Mouse (Mus musculus): ENCODE data around the gene Nfia.

Nfia gene

DNA sequence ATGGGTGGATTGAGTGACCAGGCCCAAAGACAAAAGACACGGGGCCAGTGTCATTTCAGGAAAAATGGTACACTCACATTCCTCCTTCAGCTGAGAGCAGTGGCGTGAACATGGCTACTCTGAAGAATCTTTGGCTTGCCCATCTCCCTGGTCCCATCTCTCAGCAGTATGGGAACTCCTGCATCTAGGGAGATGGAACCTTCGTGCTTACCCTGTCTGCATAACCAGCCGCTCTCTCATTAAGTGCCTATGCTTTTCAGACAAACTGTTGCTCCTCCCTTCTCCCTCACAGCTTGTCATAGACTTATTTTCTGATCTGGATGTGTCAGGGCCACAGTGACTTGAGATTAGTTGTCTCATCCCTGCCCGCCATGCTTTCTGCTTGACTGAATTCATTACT lies 174.9 kb downstream of the Nfia start:
- no peak for DNase-seq (ENCODE audit: low spot score in 2 of 2)

DNA sequence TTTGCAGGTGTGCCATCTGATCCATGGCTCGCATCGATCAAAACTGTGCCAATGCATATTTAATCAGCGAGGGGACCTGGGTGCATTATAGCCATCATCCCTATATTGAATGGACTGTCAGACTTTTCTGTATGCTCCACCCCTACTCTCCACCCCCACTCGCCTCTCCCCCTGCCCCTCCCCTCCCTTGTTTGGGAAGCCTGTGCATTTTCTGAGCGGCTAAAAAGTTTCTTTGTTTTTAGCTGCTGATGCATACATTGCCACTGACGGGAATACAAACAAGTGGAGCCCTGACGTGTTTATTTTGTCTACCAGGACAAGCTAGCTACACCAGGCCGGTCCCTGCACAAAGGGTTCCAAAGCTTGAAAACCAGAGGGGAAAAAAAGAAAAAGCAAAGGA lies 175.7 kb downstream of the Nfia start:
- DNase-seq (ENCODE audit: low spot score in 2 of 2) = no peak

DNA sequence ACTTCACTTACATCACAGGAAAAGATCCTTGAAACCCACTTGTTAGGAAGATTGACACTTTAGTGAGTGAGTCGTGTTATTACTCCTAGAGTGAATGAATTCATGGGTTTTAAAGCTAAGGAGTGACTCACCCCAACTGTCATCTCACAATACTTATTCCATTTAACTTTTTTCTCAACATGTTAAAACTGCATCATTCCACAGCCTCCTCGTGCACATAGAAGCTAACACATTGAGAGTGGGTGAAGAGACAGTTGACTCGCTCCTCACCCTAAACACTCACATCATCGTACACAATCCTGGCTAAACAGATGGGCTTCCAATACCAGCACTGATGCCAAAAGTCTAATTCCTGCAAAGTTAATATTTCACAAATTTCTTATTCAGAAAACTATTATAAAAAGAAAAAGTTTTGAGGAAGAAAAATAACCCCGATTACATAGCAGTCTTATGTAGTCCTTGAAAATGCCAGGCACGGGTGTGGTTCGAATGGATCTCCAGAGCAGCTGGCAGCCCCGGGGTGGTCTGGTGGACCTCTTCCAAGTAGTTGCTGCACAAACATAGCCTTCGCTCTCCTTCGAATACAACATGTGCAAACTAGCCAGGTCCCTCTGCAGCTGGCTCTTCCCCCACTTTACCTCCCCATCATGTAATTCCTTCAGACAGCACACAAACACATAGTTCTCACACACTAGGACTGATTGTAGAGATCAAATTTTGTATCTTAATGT lies 178.0 kb downstream of the Nfia start:
- DNase-seq (ENCODE audit: low spot score in 2 of 2) = peak in 1 of 2 experiments; percentile 28

DNA sequence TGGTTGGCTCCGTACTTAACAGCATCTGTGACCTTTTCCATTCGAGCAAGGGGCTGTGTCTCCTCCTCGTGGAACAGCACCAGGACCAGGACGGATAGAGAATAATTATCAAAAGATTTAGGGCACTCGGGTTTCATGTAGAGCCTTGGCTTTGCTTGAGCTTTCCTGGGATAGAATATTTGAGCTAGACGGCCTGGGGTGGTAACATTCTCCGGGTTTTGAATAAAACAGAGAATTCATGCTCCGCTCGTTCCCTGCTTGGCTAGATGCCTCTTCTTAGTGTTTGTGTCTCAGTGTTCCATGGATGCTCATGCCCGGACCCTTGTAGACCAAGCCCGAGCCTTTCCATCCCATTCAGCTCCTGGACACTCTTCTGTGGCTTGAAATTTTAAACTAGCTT lies 181.4 kb downstream of the Nfia start:
- no peak for DNase-seq (ENCODE audit: low spot score in 2 of 2)

DNA sequence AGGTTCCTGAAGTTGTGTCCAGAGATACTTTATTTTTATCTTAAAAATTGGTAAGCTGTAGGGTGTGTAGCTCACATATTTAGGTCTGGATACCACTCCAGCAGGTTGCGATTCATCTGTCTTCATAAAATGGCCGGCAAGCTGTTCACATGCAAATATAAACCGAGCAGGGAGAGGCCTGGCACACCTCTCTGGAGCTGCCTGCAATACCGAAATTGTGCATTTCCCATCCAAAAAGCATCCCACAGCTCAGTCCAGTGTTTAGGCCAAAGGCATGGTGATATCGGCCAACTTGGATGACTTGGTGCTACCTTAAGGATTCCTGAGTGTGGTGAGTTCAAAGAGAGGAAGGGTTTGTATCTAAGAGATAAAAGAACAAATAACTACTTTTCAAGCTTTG lies 185.6 kb downstream of the Nfia start:
- DNase-seq (ENCODE audit: low spot score in 2 of 2) = no peak

DNA sequence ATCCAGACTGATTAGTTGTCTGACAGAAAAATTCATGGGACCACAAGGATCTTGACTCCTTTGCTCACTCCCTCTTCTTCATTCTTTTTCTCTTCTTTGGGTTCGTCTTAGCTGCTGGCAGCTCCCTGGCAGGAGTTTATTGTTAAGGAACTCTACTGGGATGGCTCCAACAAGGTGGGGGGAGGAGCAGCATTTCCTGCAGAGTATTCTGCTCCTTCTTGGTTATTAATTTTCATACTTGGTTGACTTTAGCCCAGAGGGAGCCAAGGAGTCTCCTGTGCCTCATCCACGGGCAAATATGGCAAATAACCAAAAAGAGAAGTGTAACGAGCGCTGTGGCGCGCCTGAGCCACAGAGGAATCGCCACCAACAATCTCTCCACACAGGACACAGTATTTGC lies 190.3 kb downstream of the Nfia start:
- DNase-seq (ENCODE audit: low spot score in 2 of 2) = no peak

DNA sequence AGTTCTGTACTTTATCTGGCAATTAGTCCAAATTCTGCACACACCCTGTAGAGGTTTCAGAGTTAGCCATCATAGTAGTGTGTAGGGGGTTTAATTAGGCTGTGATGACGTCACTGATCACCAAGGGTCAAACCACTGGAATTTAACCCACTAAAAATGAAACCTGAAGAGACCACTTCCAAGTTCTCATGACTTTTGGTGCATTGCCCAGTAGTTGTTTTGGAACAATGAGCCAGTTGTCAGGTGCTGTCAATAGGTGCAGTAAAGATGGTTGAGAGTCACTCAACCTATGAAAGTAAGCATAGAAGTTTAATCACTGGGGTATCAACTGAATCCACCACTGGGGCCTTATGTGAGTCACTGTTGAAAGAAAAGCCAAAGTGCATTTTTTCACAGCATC lies 191.4 kb downstream of the Nfia start:
- no peak for DNase-seq (ENCODE audit: low spot score in 2 of 2)

DNA sequence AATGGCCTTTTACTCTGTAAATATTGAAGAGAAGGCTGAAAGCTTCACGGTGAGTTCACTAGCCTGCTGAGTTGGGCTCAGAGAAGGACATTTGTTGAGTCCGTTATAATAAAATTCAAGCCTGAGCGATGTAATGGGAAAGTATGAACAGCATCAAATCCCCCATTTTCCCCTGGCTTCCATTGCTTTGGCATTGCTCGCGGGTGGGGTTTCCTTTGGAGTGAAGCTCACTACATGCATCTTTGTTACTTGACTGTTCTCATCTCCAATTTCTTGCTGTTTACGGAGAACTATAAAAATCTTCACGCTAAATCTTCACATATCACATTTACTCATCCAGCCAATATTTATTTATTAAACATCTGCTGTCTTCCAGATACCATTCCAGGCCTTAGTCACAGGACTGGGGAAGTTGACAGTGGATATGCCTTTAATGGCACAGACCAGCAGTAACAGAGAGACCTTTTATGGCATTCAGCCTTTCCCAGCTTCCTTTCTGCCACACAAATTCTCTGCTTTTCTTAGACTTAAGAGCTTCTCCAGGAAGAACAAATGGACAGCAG lies 196.3 kb downstream of the Nfia start:
- DNase-seq (ENCODE audit: low spot score in 2 of 2) = no peak

DNA sequence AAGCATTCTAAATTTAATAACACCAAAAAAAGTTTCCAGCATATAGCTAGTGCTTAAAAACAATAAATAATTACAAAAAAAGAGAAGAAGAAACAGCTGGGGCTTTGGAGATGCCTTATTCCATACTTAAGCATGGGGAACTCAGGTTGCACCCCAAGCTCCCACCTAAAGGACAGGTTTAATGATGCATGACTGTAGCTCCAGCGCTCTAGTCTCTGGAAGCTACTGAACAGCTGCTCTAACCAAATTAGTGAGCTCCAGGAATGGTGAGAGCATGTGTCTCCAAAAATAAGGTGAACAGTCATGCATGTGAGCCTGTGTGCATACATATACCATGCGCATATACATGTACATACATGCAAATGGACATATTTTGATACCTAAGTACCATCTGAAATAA lies 200.5 kb downstream of the Nfia start:
- no peak for DNase-seq (ENCODE audit: low spot score in 2 of 2)

DNA sequence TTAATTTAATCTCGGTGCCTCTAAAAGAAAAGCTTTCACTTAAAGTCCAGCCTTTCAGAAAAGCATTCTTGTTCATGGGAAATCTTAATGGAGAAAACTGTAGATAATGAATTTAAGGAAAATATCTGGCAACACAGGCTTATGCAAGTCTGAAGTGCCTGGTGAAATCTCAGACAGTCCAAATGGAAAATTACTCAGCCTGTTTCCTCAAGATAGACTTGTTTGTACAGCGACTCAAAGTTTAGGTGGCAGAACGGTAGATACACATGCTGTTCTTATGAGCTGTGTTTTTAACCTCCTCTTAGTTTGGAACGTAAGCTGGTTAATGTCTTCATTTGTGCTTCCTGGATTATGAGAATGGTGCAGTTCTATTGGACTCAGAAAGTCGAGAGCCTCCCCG lies 201.5 kb downstream of the Nfia start:
- no peak for DNase-seq (ENCODE audit: low spot score in 2 of 2)

DNA sequence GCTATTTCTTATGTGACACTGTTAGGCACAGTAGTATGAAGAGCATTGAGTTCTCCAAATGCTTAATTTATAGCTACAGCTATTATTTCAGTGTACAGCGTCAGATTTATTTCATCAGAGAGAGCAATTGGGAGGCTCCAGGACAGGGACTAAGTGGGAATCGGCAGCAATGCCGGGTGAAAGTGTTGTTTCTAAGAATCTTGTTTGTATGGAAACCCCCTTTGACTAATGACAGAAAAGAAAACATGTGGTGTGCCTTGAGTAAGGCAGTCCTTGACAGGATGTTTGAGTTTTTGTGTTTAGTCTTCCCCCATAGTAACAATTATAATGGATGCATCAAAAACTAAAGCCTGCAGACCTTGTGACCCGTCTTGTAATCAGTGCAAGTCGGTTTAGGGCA lies 204.4 kb downstream of the Nfia start:
- no peak for DNase-seq (ENCODE audit: low spot score in 2 of 2)

DNA sequence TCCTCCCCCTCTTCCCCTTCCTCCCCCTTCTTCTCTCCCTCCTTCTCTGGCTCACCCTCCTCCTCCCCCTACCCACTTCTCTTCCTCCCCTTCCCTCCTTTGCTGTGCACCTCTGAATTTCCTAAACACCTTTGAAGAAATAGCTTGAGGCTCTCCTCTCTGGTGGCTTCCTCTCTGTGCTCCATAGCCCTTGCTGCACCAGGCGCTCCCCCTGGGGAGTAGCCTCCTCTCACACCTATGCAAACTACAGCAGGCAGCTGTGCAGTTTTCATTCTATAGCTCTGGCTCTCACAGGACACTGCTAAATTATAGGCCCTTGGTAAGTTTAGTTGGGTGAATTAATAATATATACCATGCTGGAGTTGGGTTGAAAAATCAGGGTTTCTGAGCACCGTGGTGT lies 211.8 kb downstream of the Nfia start:
- DNase-seq (ENCODE audit: low spot score in 2 of 2) = no peak

DNA sequence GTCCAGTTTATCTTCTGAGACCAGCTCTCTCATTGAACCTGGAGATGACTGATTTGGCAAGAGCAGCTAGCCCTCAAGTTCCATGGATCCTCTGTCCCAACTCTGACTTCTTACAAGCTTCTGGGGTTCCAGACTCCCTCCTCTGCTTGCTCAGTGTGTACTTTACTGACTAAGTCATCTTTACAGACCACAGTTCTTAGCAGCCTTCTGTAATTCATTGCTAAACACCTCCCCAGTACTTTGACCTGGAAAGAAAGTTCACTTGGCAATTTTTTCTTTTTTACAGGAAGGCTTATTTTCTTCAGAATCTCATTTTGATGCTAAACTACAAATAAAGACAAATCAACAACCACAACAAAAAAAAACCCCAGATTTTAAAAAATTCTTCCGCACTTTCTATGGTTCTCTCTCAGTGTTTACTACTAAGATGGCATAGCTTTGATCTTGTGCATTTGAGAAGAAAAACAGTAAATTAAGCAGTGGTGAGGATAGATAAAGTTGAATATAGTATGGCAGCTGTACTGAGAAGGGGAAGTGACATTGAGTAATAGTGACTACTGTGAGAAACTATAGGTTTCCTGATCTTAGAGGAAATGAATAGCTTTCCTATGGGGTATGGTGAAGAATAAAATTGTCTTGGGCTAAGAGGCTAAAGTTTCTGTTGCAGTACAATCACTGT lies 213.7 kb downstream of the Nfia start:
- DNase-seq (ENCODE audit: low spot score in 2 of 2) = no peak

DNA sequence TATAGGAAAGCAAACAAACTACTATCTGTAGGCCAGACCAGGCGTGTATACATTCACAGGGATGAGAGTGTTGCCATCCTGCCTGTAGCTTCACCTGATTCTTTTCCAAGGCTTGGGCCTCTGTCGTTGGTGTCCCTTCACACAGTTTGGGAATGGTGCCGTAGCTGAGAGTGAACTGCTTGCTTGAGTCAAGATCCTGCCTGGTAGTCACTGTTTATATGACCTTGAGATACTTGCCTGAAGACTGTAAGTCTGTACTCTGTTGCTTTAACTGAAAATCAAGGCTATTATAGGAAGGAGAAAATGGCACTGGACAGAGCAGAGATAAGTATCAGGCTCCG lies 214.2 kb downstream of the Nfia start:
- no peak for DNase-seq (ENCODE audit: low spot score in 2 of 2)

DNA sequence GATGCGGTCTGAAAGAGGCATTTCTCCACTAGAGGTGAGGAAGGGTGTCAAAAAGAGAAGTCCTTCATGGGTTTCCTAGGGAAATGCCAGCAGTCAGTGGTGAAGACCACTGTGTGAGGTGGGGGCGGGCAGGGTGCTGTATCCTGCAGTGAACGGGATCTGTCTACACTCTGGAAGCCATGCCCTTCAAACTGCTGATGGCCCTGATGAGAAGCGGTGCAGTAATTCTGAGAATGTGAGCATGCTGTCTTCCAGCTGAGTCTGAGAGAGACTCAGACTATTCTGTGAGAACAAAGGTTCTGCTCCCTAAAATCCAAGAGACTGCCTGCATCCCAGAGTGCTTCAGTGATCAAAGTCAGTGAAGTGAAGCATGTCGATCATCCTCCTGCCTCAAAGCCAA lies 216.2 kb downstream of the Nfia start:
- DNase-seq (ENCODE audit: low spot score in 2 of 2) = no peak

DNA sequence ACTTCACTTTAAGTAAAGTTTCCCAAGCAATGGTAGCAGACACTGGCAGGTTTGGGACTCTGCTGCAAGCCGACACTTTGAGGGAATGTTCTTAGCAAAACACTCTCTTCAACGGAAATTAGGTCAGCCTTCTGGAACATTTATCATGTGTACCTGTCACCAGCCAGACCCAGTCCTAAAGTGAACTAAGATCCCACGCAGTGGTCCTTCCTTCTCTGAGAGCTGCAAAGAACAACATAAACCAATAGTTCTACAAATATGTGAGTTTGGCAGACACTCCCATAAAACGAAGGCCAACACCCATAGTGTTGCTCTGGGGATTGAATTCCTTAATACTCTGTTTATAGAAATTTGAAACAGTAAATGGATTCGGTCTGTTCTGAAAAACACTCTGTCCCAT lies 217.9 kb downstream of the Nfia start:
- no peak for DNase-seq (ENCODE audit: low spot score in 2 of 2)

DNA sequence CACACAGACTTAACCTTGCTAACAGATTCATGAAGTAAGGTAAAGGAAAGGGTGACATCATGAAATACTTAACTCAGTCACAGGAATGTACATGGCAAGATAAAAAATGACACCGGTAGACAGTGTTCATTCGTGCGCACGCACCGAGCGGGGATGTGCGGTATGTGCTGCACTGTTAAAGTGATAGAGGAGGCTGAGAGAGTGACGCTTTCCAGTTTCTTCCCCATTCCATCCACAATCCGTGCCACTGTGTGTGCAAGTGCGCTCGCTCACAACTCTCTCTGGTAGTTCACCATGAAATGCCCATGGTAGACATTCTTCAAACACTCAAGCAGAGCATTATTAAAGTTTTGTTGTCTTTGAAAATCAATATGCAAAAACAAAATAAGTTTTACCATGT lies 218.9 kb downstream of the Nfia start:
- DNase-seq (ENCODE audit: low spot score in 2 of 2) = no peak

DNA sequence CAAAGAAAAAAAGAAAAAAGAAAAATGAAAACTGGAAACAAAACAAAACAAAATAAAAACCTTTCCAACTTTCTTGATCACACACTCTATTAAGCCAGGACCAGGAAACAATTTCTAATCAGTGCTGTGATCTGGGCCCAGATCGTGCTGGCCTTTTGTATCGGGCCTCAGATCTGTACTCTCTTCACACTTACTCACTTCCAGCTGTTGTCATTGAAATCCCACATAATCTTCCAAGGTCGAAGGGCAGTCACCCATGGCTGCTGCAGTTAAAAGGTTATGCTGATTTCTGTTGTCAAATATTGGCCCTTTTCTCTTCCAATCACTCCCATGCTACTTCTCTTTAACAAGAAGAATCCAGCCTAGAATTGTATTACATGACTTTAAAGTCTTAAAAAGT lies 219.3 kb downstream of the Nfia start:
- no peak for DNase-seq (ENCODE audit: low spot score in 2 of 2)

DNA sequence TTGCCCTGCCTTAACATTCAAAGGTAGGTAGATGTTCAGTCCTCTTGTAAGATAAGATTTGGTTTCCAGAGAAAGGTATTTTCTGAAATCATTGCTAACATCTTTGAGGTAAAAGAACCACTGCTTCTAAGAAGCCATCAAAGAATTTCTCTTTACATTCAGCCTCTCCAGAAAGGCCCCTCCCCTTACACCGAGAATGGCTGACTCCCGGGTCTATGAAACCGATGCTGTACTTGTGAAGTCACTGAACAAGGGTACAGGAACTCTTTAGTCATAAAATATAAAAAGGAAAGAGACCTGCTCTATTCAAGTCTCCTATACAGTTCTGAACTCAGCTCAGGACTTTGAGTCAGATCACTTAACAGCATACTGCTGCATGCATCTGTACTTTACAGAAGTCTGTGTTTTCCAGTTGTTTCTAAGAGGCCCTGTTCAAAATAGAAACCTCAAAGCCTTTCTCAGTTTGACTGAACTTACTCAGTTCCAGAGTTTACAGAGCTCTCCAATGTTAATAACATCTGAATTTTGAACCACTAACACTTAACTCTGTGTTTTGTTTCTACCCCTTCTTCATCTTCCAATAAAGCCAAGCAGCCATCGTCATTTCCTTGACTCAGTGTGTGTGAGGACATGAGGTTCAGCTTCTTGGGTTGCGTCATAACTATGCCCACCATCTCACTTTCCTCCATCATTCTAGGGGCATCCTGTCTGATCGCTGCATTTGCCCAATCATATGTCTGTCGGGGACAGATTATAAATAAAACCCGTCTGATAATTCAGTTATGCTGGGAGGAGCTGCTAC lies 223.6 kb downstream of the Nfia start:
- DNase-seq (ENCODE audit: low spot score in 2 of 2) = no peak

DNA sequence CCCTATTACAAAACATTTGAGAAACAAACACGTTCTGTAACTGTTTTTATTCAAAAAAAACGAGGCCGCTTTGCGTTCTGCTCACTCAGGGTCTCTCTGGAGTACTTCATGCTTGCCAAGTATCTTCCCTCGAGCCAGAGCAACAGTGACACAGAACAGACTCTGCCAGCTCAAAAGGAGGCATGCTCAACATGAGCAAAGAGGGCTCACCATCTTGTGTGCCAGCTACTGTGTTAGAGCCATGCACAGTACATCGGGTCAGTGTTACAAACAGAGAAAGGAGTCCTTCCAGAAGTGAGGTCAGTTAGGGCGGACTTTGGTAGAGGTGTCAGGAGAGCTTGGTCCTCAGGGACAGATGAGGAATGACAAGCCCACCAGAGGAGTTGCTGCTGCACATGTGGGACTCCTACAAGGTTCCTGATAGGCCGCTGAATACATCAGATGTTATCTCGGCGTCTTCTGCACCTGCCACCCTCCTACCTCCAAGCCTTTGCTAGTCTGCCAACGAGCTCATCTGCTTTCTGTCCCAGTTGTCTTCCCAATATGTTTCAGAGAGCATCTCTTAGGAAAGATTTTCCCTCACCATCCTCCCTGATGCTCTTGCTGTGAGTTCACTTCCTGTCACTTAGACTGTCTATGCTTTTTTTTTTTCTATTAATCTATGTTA lies 224.8 kb downstream of the Nfia start:
- peak in 1 of 2 experiments; percentile 19 for DNase-seq (ENCODE audit: low spot score in 2 of 2)

DNA sequence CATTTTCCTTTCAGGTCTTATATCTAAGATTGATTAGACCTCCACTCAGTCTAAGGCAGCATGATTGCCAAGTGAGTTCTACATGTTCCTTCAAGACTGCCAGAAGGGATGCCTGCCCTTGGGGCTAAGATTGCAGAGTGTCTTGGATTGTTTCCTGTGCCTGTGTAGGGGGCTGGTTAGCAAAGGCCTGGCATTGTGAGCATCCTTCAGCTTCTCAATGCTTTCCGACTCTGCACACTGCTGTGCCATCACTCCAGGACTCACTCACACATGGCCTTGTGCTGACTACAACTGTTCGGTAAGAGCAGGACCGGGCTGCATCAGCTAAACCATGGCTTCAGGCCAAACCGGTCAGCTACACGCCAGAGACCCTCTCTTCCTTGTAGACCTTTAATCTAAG lies 229.7 kb downstream of the Nfia start:
- no peak for DNase-seq (ENCODE audit: low spot score in 2 of 2)
